Mouse (Mus musculus) embryo, embryonic 11 days (tissue): Measurements from ENCODE around the gene Csn2.

ENCODE experiments used
- DNase-seq: peaks from one replicate; pipeline ENCODE4 v3.0.0-alpha.2; 2015

Csn2 gene

DNA sequence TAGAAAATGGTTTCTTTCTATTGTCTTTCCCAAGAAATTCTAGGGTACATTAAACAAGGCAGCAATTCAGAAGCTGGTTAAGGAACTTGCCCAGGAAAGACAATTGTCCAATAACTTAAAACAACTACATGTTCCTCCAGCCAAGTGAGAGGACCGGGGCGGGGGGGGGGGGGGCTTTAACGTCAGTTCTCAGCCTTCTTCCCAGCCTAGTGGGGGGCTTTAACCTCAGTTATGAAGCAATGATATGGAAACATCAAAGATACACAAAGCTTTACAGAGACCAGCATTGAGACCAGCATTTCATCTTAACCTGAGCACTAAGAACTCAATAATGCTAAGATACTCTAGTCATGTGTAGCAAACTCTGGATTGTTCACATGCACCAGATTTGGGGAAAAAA, at the start of gene Csn2:
Gene Csn2 (minus strand): TSS at position 101 of the 400 bp plus-strand sequence.
- DNase-seq, result no peak

DNA sequence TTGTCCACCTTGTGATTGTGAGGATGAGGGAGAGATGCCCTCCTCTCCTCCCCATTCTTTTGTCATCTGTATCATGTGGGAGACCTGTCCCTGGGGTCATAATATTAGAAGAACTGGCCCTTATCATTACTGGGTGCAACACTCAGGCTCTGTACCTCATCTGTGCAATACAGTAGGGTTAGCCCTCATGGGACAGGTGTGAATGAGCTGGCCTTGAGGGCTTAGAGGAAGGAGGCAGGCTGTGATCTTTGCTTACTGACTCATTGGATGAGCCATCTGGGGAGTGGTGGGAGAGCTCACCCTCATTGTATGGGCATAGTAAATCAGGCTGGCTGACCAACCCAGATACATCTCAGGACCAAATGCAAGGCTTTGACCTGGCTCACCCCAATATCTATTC, 35.4 kb upstream of the Csn2 start:
- DNase-seq, result no peak

DNA sequence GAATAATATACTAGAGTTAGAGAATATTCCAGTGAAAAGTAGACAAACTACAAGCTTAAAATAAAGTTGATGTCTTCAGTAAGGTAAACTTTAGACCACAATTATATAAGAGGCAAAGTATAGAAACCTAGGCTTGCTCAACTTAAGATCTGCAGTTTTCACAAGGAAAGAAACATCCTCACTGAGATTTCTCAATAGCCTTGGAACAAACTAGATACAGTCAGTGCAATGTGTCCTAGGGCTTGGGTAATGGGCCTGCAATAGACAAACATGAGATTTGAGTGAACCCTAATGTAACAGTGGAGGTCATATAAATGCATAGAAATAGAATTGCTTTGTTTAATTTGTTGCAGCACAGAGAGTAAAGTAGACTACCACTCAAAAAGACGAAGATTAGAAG, 6.5 kb upstream of the Csn2 start:
- no peak for DNase-seq

DNA sequence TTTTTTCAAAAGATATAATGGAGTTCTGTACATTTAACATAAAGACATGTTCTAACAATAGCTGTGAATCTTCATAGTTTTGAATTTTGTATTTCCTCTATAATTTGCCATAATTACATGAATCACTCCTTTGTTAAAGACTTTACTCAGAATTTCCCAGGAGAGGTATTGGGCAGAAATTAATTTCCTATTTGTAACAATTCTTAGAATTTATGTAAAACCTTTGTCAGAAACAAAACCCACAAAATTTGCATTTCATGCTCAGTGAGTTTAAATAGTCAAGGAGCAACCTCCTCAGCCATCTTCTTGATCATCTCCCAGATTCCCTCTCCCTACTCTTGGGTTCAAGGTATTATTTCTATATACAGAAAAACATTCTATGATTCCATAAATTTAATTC, 33.5 kb downstream of the Csn2 start, which contains the start of gene Csn1s1:
Gene Csn1s1 (plus strand): TSS at position 301 of the 400 bp plus-strand sequence.
- no peak for DNase-seq

DNA sequence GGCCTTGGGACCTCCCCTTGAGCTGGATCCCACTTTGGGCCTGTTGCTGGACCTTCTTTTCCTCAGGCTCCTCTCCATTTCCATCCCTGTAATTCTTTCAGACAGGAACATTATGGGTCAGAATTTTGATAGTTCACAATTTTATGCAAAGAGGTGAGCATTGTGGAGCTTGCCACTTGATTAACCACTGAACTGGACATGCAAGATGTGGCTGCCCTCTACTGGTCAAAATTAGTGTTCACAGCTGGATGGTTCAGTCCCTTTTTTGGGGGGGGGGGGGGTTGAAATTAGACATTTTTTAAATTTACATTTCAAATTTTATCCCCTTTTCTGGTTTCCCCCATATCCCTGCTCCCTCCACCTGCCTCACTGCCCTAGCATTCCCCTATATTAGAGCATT, 56.6 kb downstream of the Csn2 start:
- peak; percentile 29 for DNase-seq
